Mouse (Mus musculus) myocyte (in vitro differentiated cells): ENCODE data around the gene Gm20388.

Source experiments
- CEBPB ChIP-seq: IDR thresholded peaks from 2 replicates; pipeline ENCODE4 v1.6.1; 2011; ENCODE audit warnings: mild to moderate bottlenecking, moderate library complexity; ENCODE audit not compliant: poor library complexity, insufficient read depth, severe bottlenecking
- E2F4 ChIP-seq: IDR thresholded peaks from one replicate; pipeline ENCODE4 v1.6.1; 2011; ENCODE audit warnings: mild to moderate bottlenecking, control low read depth, moderate library complexity; ENCODE audit not compliant: insufficient read depth
- MAX ChIP-seq: IDR thresholded peaks from one replicate; pipeline ENCODE4 v1.6.1; 2011; ENCODE audit warnings: low read depth, mild to moderate bottlenecking, control low read depth
- MYOG ChIP-seq, 3 experiments: IDR thresholded peaks; one replicate each; pipeline ENCODE4 v1.6.1; 2011; ENCODE audit warnings: control low read depth in 2 of 3, low read depth in 2 of 3, mild to moderate bottlenecking in 2 of 3; ENCODE audit not compliant: insufficient read length in 2 of 3, control insufficient read depth in 1 of 3, insufficient read depth in 1 of 3
- POLR2A ChIP-seq: IDR thresholded peaks from one replicate; pipeline ENCODE4 v1.6.1; 2011; ENCODE audit warnings: low read depth, mild to moderate bottlenecking, control low read depth, moderate library complexity; ENCODE audit not compliant: insufficient read length
- SRF ChIP-seq: IDR thresholded peaks from one replicate; pipeline ENCODE4 v1.6.1; 2011; ENCODE audit warnings: low read depth; ENCODE audit not compliant: control insufficient read depth, insufficient read length
- TCF12 ChIP-seq: IDR thresholded peaks from one replicate; pipeline ENCODE4 v1.6.1; 2011; ENCODE audit warnings: mild to moderate bottlenecking, control low read depth; ENCODE audit not compliant: poor library complexity, insufficient read depth, severe bottlenecking
- TCF3 ChIP-seq: IDR thresholded peaks from one replicate; pipeline ENCODE4 v1.6.1; 2011; ENCODE audit warnings: low read depth, control low read depth; ENCODE audit not compliant: insufficient read length
- USF1 ChIP-seq: IDR thresholded peaks from one replicate; pipeline ENCODE4 v1.6.1; 2011; ENCODE audit warnings: low read depth, mild to moderate bottlenecking, control low read depth, moderate library complexity

GRCm38 (mm10) chr8:123788416-123789170, 3878.0 kb downstream of the Gm20388 start:
- TF ChIP-seq POLR2A, result no peak
- TF ChIP-seq TCF3, result no peak
- TF ChIP-seq SRF, result no peak
- TF ChIP-seq TCF12, result no peak
- TF ChIP-seq MYOG (IDR thresholded peaks at IDR 0.05; ENCODE audit: control insufficient read depth in 1 of 3, insufficient read depth in 1 of 3, insufficient read length in 2 of 3, low read depth in 2 of 3), result no peak
- TF ChIP-seq CEBPB, result no peak
- TF ChIP-seq MAX, result no peak
- no peak for TF ChIP-seq E2F4
- TF ChIP-seq USF1, result no peak
